10 mouse cellular contexts compared by ENCODE assay signal in the genomic region with DNA sequence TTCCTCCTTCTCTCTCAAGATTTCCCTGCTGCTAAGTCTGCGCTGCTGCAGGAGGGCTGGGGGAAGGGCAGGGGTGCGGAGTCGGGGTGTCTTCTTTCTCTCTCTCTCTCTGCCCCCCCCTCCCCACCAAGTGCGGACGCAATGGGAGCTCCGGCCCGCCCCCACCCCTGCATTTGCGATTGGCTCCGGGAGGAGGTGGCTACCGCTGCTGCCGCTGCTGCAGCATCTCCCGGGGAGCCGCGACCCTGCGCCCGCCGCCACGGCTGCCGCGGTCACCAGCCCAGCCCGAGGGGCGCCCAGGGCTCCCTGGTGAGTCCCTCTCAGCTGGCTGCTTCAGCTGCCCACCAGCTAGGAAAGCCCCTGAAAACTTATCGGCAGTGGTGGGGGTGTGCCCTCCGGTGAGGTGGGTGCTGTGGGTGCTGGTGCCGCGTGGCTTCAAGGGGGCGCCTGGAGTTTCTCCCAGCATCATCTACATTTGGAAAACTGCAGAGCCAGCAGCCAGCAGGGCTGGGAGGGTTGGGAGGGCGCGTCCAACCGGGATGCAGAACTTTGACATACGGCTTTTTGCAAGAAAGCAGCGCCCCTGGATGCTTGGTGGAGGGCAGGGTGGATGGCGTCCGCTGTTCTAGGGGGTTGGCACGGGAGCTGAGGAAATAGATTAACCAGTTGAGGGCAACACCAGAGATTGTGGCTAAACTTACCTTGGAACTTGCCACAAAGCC. TPM values are rescaled to one million over a fixed set of nuclear protein-coding genes. Genes with fewer than 3 reads are reported as not detected.
A peak's percentile ranks its signal among the peaks of the same experiment; 100 is the strongest.
DNase-seq lines count a peak whose midpoint lies in the region; ATAC-seq and TF ChIP-seq lines count a peak whose summit lies in the region.
"Had no signal": no experiment of that assay in that cellular context is flagged by ENCODE, and none has a peak within 500 bp of the region (broad histone marks: within the 10 kb centered on the region; RNA-seq: fewer than 3 reads in every experiment).

No protein-coding gene starts in this region.

- no peaks in the 10 kb centered on the region for H3K9me3 ChIP-seq in lung, postnatal 0 days (ENCODE audit: low read length)
- no peaks in the 10 kb centered on the region for H3K9me3 ChIP-seq in forebrain, embryonic 13.5 days (replicated peaks)
- no peaks in the 10 kb centered on the region for H3K9me3 ChIP-seq in limb, embryonic 14.5 days (ENCODE audit: control insufficient read depth, low read length)
- H3K9me3 ChIP-seq in stomach, embryonic 16.5 days (replicated peaks; ENCODE audit: control insufficient read depth, low read length) = no peaks in the 10 kb centered on the region

- no peak overlapping the region for H3K27ac ChIP-seq in lung, postnatal 0 days (ENCODE audit: low read length)
- H3K27ac ChIP-seq in forebrain, embryonic 13.5 days = no peak overlapping the region
- no peak overlapping the region for H3K27ac ChIP-seq in limb, embryonic 14.5 days (replicated peaks; ENCODE audit: low read depth, low read length)
- peak overlapping the region; percentile 8; the same call in 1 of the 2 replicates for H3K27ac ChIP-seq in stomach, embryonic 16.5 days (ENCODE audit: low read length)
- H3K27ac ChIP-seq in thymus, adult 2 months (ENCODE audit: control insufficient read depth, insufficient read depth, low read length) = no peak overlapping the region

- peaks cover 9% of the 10 kb centered on the region; the same call in 1 of the 2 replicates for H3K27me3 ChIP-seq in lung, postnatal 0 days (replicated peaks; ENCODE audit: insufficient read depth, low read length)
- H3K27me3 ChIP-seq in forebrain, embryonic 13.5 days = peaks cover 82% of the 10 kb centered on the region
- peaks cover 40% of the 10 kb centered on the region for H3K27me3 ChIP-seq in limb, embryonic 14.5 days (ENCODE audit: control insufficient read depth, insufficient read depth, low read length)
- H3K27me3 ChIP-seq in stomach, embryonic 16.5 days (ENCODE audit: control insufficient read depth, insufficient read depth, low read length) = peaks cover 22% of the 10 kb centered on the region
- no peaks in the 10 kb centered on the region; the same call in 1 of the 2 replicates for H3K27me3 ChIP-seq in thymus, adult 2 months (ENCODE audit: control insufficient read depth, insufficient read depth, low read length)

- H3K9ac ChIP-seq in lung, postnatal 0 days (replicated peaks; ENCODE audit: low read depth) = no peak overlapping the region
- H3K9ac ChIP-seq in forebrain, embryonic 13.5 days = peak overlapping the region; percentile 63
- peak overlapping the region; percentile 44 for H3K9ac ChIP-seq in limb, embryonic 14.5 days (ENCODE audit: low read depth, low read length, severe bottlenecking)
- H3K9ac ChIP-seq in stomach, embryonic 16.5 days (ENCODE audit: low read length) = peak overlapping the region; percentile 54

- H3K4me2 ChIP-seq in lung, postnatal 0 days (replicated peaks; ENCODE audit: low read depth, low read length) = peak overlapping the region; percentile 39
- peak overlapping the region; percentile 82 for H3K4me2 ChIP-seq in forebrain, embryonic 13.5 days
- peak overlapping the region; percentile 63 for H3K4me2 ChIP-seq in limb, embryonic 14.5 days (replicated peaks; ENCODE audit: low read depth, low read length, severe bottlenecking)
- H3K4me2 ChIP-seq in stomach, embryonic 16.5 days (ENCODE audit: low read depth, low read length) = peak overlapping the region; percentile 45

- no peak for TF ChIP-seq EP300 in lung, postnatal 0 days (IDR thresholded peaks at IDR 0.05)

- TF ChIP-seq POLR2A in limb, embryonic 14.5 days (IDR thresholded peaks at IDR 0.05; ENCODE audit: borderline replicate concordance, extremely low read depth, insufficient read depth, insufficient read length) = no peak
- no peak for TF ChIP-seq POLR2A in thymus, adult 2 months (IDR thresholded peaks at IDR 0.05; ENCODE audit: control insufficient read depth, extremely low read depth, insufficient read depth, low read length, poor library complexity)

- no peak for DNase-seq in lung, postnatal 0 days (ENCODE audit: low spot score)
- no peak for DNase-seq in lung, postnatal 25 days (ENCODE audit: low spot score)
- no peak for DNase-seq in limb, embryonic 14.5 days (ENCODE audit: low spot score)
- DNase-seq in thymus, adult 2 months = no peak
- DNase-seq in adrenal gland, postnatal 10 days = no peak
- no peak for DNase-seq in thymus, adult 18-20 months

- no peaks in the 10 kb centered on the region for H3K36me3 ChIP-seq in lung, postnatal 0 days (ENCODE audit: insufficient read depth, low read length)
- no peaks in the 10 kb centered on the region for H3K36me3 ChIP-seq in forebrain, embryonic 13.5 days (ENCODE audit: poor library complexity, severe bottlenecking)
- no peaks in the 10 kb centered on the region for H3K36me3 ChIP-seq in limb, embryonic 14.5 days (ENCODE audit: control insufficient read depth, insufficient read depth, low read length)
- H3K36me3 ChIP-seq in stomach, embryonic 16.5 days (ENCODE audit: control insufficient read depth, insufficient read depth, low read length) = no peaks in the 10 kb centered on the region
- no peaks in the 10 kb centered on the region for H3K36me3 ChIP-seq in thymus, adult 2 months (ENCODE audit: control insufficient read depth, insufficient read depth, low read length)

- H3K4me3 ChIP-seq in lung, postnatal 0 days (ENCODE audit: low read depth, low read length) = no peak overlapping the region; the same call in 1 of the 2 replicates
- peak overlapping the region; percentile 45 for H3K4me3 ChIP-seq in forebrain, embryonic 13.5 days
- peak overlapping the region; percentile 37 for H3K4me3 ChIP-seq in limb, embryonic 14.5 days (replicated peaks; ENCODE audit: low read length)
- peak overlapping the region; percentile 38 for H3K4me3 ChIP-seq in stomach, embryonic 16.5 days (replicated peaks; ENCODE audit: low read length)
- no peak overlapping the region for H3K4me3 ChIP-seq in thymus, adult 2 months (ENCODE audit: control insufficient read depth, insufficient read depth, low read length)

- no peak for ATAC-seq in lung, postnatal 0 days
- ATAC-seq in forebrain, embryonic 13.5 days = peak; percentile 36; the same call in 1 of the 2 replicates
- ATAC-seq in limb, embryonic 14.5 days (ENCODE audit: low FRiP score, low read depth) = peak; percentile 5; the same call in 1 of the 2 replicates
- ATAC-seq in stomach, embryonic 16.5 days (ENCODE audit: insufficient read depth, low FRiP score) = peak; percentile 52; the same call in 1 of the 2 replicates
- ATAC-seq: activated CD4-positive, CD25-positive, alpha-beta regulatory T cell, adult 4 months had no signal

- under 1% methylated on average over 29 of the region's 35 CpGs for WGBS in lung, postnatal 0 days
- WGBS in forebrain, embryonic 13.5 days = under 1% methylated on average over 31 of the region's 35 CpGs
- 2% methylated on average over 25 of the region's 35 CpGs for WGBS in limb, embryonic 14.5 days
- 1% methylated on average over 34 of the region's 35 CpGs for WGBS in stomach, embryonic 16.5 days
- 4% methylated on average over 34 of the region's 35 CpGs for WGBS in thymus, adult 2 months

- no peaks in the 10 kb centered on the region for H3K4me1 ChIP-seq in lung, postnatal 0 days (ENCODE audit: insufficient read depth, low read depth, low read length)
- H3K4me1 ChIP-seq in forebrain, embryonic 13.5 days = peaks cover 12% of the 10 kb centered on the region
- no peaks in the 10 kb centered on the region for H3K4me1 ChIP-seq in limb, embryonic 14.5 days (ENCODE audit: control insufficient read depth, insufficient read depth, low read length)
- no peaks in the 10 kb centered on the region; the same call in 1 of the 2 replicates for H3K4me1 ChIP-seq in stomach, embryonic 16.5 days (ENCODE audit: control insufficient read depth, insufficient read depth, low read length)
- H3K4me1 ChIP-seq in thymus, adult 2 months (replicated peaks; ENCODE audit: control insufficient read depth, insufficient read depth, low read length) = no peaks in the 10 kb centered on the region

- no peak for TF ChIP-seq CTCF in lung, postnatal 0 days (IDR thresholded peaks at IDR 0.05)
- TF ChIP-seq CTCF in thymus, adult 2 months (IDR thresholded peaks at IDR 0.05; ENCODE audit: borderline replicate concordance, control insufficient read depth, extremely low read depth, insufficient read depth, low read length, poor library complexity) = no peak

RNA-seq across cellular contexts. Expression of a gene that starts 51.6 kb away (rescaled TPM):
- 10.4 and 11.4 TPM in 2 replicates for polyA plus RNA-seq in lung, postnatal 0 days (2015; fragmentation: Nextera tagmentation; extraction: Ambion mirVana)
- not detected in 2 replicates for polyA plus RNA-seq in forebrain, embryonic 13.5 days (2015; fragmentation: Nextera tagmentation; extraction: Ambion mirVana)
- 0.01 and 0.05 TPM in 2 replicates for polyA plus RNA-seq in limb, embryonic 14.5 days (2012; rRNA removed)
- 0.06 TPM in 1 of 2 replicates, not detected in the other for polyA plus RNA-seq in limb, embryonic 14.5 days (2014; fragmentation: Nextera tagmentation; extraction: Ambion mirVana)
- 5.6 and 6.7 TPM in 2 replicates for polyA plus RNA-seq in stomach, embryonic 16.5 days (2015; fragmentation: Nextera tagmentation; extraction: Ambion mirVana)
- 0.22 and 0.39 TPM in 2 replicates for polyA plus RNA-seq in thymus, adult 2 months (2012; rRNA removed)
- total RNA-seq in adrenal gland, postnatal 10 days (2021) = under 1 TPM; 0.27 to 0.36 TPM
- total RNA-seq: left cerebral cortex, postnatal 10 days had no signal
- polyA plus RNA-seq: activated CD4-positive, CD25-positive, alpha-beta regulatory T cell, adult 4 months had no signal

Comparison
In these comparisons a context has a peak if more than half of its experiments do, and no peak if none do; other contexts are left out.
1. H3K4me3 ChIP-seq: peak in forebrain, embryonic 13.5 days (single experiment), limb, embryonic 14.5 days (single experiment) and stomach, embryonic 16.5 days (single experiment); none in lung, postnatal 0 days (single experiment) and thymus, adult 2 months (single experiment).
2. Peak in every context shown above with its lines, with median percentiles within 50 percentile points of each other: H3K4me2 ChIP-seq.